Mouse (Mus musculus) adrenal gland, postnatal 10 days (tissue): ENCODE data around the gene Gper1. TPM values are rescaled to one million over a fixed set of nuclear protein-coding genes. Genes with fewer than 3 reads are reported as not detected.

Experiments used
- DNase-seq: peaks from one replicate; pipeline ENCODE4 v3.0.0; 2021; ENCODE audit warnings: mixed read lengths
- total RNA-seq, 2 experiments: library from RNA; stranded (reverse); gene quantifications; 2 replicates each; pipeline ENCODE4 v1.2.3; 2021

Gene Gper1
- total RNA-seq, 2 experiments from 2014 or later, result 4.1 to 5.6 TPM

DNA sequence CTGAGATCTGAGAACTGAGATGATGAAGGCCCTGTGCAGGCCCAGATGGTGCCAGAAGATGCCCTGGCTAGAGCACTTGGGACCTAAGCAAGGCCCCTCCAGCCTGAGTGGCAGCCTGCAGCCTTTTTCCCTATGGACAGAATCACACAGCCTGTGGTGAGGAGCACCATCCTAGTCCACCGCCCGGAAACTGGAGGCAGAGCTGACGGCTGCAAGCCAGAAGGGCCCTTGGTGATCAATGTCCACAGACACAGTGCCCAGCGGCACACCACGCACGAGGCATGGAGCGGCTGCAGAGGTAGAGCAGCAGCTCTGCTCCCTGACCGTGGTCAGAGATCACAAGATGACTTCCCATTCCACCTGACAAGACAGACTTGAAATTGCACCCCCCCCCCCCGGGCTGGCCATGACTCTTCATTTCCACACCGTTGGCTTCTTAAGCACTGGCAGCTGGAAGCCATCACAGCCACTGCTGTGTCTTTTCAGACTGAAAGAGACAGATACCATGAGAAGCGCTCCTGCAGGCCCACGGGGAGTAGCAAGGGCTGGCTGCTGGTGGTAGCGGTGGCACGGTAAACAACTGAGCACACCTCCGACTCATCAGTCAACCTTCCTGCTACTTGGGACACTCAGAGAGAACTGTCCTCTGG lies 11.2 kb upstream of the Gper1 start:
- no peak for DNase-seq

DNA sequence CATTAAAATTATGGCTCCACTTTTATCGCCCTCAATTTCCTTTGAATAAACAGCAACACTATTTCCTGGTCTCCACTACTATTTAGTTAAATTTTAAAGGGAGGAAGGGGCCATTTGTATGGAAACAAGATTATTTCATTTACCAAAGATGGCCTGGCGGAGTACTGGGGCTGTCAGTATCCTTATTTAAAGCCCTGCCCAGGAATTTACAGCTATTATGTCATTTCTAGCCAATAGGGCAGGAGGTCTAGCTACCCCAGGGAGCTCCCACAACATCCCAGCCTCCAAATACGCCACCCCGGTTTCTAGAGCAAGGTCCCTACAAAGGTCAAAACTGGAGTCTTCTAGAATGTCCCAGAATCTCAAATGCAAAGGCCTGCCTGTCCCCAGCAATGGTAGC lies 9.4 kb upstream of the Gper1 start:
- no peak for DNase-seq

DNA sequence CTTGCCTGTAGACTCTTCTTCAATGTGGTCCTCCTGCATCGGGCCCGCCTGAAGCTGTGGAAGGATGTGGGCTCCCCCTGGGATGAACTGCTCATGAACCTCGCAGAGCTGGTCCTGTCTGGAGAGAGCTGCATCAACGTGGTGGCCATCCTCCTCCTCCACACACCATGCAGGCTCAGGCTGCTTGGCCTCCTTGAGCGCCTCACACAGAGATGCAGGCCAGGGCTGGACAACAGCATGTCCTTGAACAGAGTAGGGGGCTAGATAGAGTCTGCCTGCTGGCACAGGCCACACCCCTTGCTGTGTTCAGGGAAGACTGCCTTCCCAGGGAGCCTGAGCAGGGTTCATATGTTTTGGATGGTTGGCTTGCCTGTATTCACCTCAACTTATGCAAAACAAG lies 8.0 kb upstream of the Gper1 start:
- no peak for DNase-seq

DNA sequence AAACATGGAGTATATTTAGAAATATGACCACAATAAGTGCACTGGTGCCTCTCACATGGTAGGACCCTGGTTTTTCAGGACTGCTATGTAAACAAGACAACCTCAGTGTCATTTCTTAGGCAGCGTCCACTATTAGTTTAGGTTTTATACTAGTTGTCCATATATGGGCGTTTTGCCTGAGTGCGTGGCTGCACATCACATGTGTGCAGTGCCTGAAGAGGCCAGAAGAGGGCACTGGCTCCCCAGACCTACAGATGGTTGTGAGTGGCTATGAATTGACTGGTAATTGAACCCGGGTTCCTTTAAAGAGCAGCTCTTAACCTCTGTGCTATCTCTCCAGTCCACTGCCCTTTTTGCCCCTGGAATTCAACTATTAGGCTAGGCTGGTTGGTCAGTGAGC lies 6.0 kb upstream of the Gper1 start:
- no peak for DNase-seq

DNA sequence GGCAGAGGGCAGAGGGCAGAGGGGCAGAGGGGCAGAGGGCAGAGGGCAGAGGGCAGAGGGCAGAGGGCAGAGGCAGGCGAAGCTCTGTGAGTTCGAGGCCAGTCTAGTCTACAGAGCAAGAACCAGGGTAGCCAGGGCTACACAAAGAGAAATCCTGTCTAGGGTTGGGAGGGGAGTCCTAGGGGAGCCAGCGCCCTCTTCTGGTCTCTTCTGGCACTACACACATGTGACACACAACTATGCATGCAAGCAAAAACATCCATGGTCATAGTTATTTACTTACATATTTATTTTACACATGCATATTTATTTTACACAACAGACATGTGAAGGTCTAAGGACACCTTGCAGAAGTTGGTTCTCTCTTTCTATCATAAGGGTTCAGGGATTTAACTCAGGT lies 5.5 kb upstream of the Gper1 start:
- DNase-seq, result no peak

DNA sequence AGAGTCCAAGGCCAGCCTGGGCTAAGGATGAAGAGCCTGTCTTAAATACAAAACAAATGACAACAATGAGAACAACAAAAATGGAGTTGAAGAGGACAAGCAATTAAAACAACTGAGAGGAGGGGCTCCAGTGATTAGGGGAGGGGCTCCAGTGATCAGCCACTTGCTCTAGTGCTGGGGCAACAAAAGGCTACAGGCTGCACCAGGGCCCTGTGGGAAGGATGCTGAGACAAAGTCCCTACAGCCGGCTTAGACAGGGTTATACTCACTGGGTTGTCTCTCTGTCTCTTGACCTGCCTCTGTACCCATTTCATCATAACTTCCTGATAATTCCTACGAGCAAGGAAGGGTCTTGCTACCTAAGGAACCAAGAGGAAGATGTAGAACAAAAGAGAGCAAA lies 4.8 kb upstream of the Gper1 start:
- DNase-seq, result no peak

DNA sequence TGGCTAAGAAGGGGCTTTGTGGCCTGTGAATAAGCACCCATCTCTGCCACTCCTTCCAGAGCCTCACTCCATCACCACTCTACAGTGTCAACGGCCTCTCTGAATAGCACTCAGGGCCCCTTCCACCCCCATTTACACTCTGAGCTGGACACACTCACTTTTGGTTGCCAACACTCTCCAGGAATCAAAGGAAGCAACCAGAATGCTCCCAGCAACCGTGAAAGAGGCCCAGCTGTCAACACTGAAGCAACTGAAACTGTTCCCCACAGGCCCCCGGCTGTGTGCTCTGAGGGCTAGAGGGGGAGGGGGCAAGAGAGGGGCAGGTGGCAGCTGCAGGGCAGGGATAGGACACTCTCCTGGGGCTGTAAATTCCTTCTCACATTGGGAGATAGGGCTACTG lies 4.3 kb upstream of the Gper1 start:
- no peak for DNase-seq

DNA sequence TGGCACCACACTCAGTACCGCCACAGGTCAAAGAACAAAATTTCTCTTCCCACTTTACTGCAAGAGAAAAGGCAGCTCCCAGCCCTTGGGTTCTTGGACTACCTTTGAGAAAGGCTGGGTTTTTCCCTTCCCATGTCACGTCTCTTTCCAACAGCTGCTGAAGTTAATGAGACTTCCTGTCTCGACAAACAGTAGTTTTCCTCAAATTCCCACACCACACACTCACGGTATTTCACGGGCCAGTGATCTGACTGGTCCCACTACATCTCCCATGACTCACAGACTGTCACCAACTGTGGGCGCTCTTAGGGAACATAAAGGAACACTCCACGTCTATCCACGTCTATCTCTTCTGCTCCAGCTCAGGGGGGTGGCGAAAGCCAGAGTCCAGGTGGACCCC lies 2.2 kb downstream of the Gper1 start:
- no peak for DNase-seq

DNA sequence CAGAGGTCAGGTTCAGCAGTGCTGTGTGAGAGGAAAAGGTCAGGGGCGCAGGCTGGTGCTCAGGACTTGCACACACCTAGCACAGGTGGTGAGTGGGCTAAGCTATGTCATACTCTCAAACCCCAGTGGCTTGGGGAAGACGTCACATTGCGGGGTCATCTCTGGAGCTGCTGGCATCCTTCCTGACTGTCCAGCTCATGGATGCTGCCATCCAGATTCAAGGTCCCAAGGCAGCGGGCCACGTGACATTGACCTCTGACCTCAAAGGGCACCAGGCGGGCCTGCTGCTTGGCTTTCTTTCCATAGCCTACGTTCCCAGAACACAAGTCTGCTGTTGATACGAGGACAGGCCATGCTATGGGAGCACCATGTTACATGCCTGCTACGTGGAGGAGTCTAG lies 4.0 kb downstream of the Gper1 start:
- no peak for DNase-seq

DNA sequence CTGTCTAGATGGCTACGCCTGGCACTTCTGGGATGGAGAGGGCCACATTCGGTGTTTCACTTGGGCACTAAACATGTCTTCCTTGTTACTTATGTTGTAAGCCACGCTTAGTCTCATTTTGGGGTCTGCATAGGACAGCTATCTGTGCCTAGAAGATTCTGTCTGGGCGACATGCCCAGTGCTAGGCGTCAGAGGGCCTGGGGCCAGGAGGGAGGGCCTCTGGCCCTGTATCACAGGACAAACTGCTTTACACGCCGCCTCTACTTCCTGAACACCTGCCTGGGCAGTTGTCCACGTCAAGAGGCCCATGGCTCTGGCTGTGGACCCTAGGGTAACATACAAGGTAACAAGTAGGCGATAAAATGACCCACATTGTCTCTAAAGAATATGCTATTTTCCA lies 5.0 kb downstream of the Gper1 start:
- no peak for DNase-seq

DNA sequence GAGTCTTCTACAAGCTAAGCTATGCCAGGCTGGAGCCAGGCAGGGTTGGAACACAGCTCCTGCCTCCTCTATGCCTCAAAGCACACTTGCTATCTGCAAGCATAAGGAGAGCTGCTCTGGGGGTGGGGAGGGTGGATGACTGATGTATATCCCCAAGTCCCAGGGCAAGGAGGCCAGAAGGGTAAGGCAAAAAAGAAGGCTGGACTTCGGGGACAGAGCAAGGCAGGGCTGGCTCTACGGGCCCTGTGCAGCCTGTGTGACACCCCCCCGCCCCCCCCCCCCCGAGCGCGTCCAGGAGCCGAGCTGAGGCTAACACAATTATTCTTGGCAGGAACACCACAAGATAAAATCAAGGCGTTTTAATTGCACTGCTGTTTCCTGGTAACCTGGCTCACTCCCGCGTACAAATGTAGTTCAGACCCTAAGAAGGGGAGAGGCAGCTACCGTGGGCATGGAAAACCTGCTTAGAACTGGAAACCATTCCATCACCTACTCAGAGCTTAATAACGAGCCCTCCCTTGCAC lies 6.9 kb downstream of the Gper1 start:
- DNase-seq, result no peak

DNA sequence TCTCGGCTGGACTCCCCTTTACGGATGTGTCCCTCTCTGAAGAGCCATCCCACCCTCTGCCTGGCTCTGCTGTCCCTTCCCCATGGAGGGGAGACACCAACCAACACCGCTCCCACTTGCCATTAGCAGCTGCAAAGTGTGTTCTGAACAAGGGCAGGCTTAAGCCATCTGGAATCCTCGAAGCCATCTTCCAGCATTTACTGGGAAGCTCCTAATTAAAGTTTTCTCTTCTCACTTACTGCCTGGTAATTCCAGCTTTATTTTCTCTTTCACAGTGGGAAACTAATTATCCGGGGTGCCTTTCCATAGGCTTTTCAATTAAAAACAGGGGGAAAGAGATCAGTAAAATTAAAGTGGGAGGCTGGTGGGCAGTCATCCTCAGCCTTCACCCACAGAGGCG lies 9.4 kb downstream of the Gper1 start:
- DNase-seq, result no peak

DNA sequence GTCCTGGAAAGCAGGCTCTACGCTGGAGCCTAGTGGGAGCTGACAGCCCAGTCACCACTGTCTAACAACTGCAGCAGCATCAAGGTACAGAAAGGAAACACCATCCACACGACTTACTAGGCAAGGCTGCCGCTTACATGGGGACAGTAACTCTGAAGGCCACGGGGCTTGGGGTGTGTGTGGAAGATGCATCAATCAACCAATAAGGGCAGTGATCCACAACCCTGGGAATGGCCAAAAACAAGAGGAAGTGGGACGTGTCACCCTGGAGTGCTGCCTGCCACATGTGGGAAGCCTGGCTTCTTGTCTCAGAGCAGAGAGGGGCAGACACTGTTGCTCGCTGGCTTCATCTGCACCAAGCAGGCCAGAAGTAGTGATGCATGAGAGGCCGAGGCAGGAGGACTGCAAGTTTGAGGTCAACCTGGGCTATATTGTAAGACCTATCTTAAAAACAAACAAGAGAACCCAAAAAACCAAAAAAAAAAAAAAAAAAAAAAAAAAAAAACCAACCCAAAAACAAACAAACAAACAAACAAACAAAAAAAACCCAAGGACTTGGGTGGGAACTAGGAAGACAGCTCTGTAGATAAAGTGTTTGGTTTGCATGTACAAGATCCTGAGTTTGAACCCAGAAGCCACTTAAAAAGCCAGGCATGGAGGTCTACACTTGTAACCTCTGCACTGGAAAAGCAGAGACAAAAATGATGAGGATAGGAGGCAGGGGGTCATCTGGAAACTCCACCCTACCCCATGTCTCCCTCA lies 10.0 kb downstream of the Gper1 start:
- no peak for DNase-seq

DNA sequence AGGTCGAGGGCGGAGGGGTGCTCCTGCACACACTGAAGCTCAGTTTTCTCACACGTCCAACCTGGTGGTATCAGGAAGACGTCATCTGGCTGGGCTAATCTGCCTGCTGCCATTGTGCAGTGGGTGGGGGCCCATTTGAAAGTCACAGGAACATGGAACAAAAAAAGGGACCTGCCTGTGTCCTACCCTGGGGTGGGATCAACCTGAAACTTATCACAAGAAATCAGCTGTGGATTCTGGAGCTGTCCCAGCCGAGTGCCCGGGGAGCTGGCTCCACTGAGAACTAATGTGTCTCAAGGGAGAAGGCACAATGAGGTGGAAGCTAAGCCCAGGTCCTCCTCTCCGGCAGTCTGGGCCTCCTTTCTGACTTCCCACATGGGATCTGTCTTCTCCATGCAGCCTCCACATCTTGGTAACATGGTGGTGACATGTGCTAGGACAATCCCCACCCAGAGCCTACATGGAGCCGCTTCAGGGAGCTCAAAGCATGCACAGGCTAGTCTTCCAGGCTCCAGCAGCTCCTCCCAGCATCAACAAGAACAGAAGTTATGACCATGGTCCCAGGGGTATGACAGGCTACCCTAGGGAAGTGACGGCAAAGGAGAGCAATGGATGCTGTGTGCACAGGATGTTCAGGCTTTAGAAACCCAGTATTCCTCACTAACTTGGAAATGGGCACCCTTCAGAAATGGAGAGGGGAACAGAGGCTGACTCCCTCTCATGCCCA lies 11.1 kb downstream of the Gper1 start:
- no peak for DNase-seq

DNA sequence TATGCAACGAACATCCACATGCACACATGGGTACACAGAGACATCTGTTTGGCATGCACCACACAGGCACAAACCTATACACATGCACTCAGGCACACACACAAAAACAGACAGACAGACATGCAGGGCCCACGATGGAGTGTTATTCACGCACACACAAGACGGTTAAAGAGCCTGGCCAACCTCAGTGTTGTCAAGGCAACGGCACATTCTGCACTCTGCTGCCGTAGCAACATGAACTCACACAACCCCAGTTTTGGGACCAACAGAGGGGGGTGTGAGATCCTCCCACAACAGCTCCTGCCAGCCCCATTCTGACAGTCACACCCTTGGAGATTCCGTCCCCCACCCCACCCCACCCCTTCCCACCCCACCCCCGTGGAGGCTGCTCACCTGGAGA lies 12.0 kb downstream of the Gper1 start:
- no peak for DNase-seq

DNA sequence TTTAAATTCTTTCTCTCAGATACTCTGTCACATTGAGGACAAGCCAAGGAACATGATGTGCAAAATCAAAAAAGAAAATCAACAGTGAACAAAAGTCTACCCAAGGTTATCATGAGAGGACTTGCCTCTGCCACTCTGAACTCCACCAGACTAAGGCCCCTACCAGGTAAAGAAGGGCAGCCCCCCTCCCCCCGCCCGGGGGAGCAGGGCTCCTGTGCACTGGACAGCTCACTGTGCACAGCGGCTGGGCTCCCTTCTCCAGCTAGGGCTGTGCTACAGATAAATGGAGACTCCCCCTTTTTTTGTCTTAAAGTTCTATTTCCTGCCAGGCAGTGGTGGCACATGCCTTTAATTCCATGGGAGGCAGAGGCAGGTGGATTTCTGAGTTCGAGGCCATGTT lies 14.8 kb downstream of the Gper1 start:
- DNase-seq, result no peak

DNA sequence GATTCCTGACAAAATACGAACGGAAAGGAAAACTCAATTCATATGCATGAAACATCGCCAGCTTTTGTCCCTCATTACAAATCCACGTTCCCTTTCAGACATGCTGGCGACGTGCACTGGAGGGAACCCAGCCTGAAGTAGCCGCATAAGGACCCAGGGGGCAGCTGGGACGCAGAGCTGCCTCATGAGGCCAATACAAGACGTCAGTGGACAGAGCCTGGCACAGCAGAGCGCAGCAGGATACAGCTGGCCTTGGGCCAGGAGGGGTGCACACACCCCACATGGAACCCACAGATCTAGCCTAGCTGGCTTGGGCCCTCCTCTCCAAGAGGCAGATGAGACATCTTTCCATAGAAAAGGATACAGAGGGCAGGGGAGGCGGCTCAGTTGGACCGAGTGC lies 15.5 kb downstream of the Gper1 start:
- no peak for DNase-seq

DNA sequence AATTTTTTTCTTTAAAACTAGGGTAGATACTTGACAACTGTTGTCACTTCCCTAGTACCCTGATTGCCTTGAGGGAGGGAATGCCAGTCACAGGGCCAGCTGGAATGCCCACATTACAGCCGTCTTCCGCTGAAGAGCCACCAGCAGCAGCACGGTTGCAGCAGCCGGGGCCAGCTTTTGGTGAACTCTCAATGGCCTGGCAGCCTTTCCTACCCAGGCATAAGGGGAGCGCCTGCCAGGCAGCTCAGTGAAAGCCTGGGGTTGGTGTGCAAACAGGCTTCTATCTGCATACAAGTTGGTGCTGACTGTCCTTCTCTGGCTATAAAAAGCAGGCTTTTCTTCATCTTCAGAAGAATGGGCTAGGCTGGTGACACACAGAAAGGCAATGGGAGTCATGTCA lies 17.5 kb downstream of the Gper1 start:
- no peak for DNase-seq

DNA sequence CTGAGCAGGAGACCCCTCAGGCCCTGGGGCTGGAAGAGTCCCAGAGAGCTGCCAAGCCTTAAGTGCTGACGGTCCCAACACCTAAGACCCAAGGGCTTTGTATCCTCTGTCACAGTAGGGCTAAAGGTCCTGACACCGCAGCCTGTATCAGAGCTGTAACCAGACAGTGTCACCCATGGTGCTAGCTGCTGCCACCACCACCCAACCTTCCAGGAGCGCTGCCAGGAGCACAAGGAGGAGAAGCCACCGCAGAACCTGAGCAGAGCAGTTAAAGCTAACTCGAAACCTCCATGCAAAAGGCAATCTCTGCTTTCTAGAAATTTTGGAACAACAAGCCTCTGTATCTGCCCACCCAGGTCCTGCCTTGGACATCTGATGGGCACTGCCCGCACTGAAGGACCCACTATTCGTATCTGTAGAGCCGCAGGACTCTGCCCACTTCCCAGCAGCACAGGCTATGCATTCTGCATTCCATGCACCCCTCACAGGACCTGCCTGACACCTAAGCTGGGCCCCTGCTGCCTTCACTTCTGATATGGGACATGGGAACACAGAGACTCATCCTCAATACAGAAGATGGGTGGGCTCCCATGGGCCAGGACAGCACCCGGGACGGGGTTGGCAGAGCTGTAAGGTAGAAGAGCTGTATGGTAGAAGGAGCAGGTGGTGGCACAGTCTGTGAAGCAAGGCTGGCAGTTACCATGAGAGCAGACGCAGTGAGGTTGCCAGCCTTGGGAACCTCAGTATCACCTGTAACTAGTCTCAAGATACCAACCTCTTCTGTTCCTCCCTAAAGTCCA lies 18.2 kb downstream of the Gper1 start:
- DNase-seq, result no peak

DNA sequence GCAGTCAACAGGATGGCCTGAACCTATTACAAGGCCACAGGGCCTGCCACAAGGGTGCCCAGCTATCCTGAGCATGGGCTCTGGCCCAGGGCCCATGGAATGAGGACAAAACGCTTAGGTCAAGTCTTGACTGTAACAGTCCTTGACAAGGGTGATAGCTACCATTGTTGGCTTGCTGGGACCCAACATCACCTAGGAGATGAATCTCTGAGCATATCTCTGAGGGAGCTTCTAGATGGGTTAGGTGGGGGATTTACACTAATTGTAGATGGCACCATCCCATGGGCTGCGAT lies 18.7 kb downstream of the Gper1 start:
- DNase-seq, result no peak

DNA sequence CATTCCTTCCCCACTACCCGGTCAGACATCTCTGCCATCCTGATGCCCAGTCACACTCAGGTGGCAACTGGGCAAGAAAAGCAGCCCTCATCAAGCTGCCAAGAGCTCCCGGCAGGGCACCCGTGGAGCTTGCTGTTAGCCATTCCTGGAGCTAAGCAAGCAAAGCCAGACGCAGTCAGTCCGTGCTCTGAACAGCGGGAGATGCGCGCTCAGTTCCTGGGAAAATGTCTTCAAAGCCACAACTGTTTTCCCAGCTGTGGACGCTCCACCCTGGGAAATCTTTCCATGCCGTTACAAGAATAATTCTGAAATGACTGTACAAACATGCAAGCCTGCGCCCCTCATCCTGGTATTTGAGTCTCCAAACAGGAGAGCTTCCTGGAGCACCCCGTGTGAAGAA lies 19.5 kb downstream of the Gper1 start:
- no peak for DNase-seq

DNA sequence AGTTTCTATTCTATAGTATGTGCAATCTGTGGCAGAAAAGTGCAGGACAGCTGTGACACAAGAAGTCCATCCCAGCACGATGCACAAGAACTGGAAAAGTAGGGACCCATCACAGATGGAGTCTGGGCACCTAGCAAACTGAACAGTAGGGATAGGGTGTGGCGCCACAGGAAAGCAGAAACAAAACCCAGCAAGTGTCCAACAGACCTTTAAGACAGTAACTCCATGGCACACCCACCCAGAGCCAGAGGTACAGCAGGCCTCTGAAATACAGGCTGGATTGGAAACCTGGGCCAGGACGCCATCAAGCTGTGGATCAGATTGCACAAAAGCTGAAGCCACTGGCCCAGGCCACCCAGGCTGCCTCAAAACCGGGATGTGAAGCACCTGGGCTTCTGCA lies 20.0 kb downstream of the Gper1 start:
- no peak for DNase-seq

DNA sequence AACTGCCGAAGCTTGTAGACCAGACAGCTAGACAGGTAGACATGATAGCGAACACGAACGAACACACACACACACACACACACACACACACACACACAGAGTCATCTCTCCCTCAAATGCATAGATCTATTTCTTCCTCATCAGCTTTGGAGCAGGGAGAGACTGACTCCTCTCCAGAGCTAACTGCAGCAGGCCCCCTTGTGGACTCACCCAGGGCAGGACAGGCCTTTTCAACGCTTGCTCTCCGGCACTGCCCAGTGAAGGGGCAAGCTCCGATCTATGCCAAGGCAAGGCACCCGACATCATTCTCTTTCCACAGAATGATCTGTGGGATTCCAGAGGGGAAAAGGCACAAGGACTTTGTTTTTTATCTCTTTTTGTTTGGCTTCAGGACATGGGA lies 22.3 kb downstream of the Gper1 start:
- no peak for DNase-seq
